Mouse (Mus musculus): ENCODE measurements around the gene Kptn. TPM values are rescaled to one million over a fixed set of nuclear protein-coding genes. Genes with fewer than 3 reads are reported as not detected.

Kptn gene
- polyA plus RNA-seq, 1 experiment from 2014 or later, result 31.2 TPM

DNA sequence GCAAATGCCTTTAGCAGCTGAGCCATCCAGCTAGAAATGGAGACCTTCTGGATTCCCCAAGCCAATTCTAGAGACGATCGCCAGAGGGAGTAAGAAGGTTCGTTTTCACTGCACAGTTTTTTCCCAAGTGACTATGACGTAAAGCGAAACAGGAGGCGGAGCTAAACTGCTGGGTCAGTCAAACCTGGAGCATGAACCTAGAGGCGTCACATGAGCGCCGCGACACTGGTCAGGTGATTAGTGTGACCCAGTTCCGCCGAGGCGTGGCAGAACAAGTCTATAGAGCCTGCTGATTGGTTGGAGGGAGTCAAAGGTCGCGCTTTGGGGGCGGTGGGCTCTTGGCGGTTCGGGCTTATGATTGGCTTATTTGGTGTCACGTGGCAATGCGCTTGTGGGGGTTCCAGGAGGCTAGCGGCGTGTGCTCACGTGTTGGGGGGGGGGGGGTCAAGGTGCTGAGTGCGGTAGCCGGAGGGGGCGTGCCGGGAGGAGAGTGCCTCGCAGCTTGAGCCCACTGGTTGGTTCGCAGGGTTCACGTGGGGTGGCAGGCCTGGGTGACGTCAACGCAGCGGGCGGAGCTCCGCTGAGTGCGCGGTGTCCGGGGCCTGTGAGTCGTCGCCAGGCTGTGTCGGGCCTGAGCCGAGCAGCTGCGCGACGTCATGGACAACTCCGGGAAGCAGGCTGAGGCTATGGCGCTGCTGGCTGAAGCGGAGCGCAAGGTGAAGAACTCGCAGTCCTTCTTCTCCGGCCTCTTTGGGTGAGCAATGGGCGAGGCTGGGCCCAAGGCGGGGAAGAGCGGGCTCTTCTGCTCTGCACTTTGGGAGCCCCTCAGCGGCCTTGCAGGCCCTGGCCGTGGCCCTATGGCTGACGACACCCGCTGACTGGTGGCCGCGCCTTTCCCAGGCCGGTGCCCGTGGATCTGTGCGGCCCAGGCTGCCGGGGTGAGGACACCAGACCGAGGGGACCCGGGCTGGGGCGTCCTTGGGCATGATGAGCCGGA lies 21.4 kb upstream of the Kptn start, which contains the start of gene Napa:
Napa (plus strand) TSS at position 438 of the 997 bp plus-strand sequence.
- under 1% methylated on average over 66 of the region's 68 CpGs for WGBS
- H3K27me3 ChIP-seq (ENCODE audit: control insufficient read depth, insufficient read depth, low read length), result no peaks in the 10 kb centered on the region
- peak within 1 kb of the TSS; percentile 99 for H3K9ac ChIP-seq (replicated peaks; ENCODE audit: low read depth, low read length)
- peaks cover 7% of the 10 kb centered on the region; the same call in 1 of the 2 replicates for H3K36me3 ChIP-seq (ENCODE audit: control insufficient read depth, insufficient read depth, low read length)
- peaks cover 11% of the 10 kb centered on the region for H3K4me1 ChIP-seq (ENCODE audit: control insufficient read depth, insufficient read depth, low read length)
- peak within 1 kb of the TSS; percentile 100 for H3K4me3 ChIP-seq (ENCODE audit: low read depth, low read length)
- H3K4me2 ChIP-seq (replicated peaks; ENCODE audit: low read depth, low read length), result peak within 1 kb of the TSS; percentile 79
- peak within 1 kb of the TSS; percentile 88 for H3K27ac ChIP-seq (ENCODE audit: low read length)
- no peaks in the 10 kb centered on the region for H3K9me3 ChIP-seq (ENCODE audit: control insufficient read depth, low read depth, low read length)
- ATAC-seq (ENCODE audit: insufficient number of reproducible peaks, insufficient read depth, low FRiP score, low read depth), result peak; percentile 99

GRCm38 (mm10) chr7:16099901-16100300 lies 19.8 kb upstream of the Kptn start:
- no peak overlapping the region; the same call in 1 of the 2 replicates for H3K9ac ChIP-seq (replicated peaks; ENCODE audit: low read depth, low read length)

GRCm38 (mm10) chr7:16101081-16101480 lies 18.6 kb upstream of the Kptn start:
- Histone ChIP-seq H3K9me3 (ENCODE audit: control insufficient read depth, low read depth, low read length) (no peaks in the 10 kb centered on the region), H3K4me1 (ENCODE audit: control insufficient read depth, insufficient read depth, low read length) (peaks cover 11% of the 10 kb centered on the region), H3K4me3 (ENCODE audit: low read depth, low read length) (no peak overlapping the region), H3K27ac (ENCODE audit: low read length) (no peak overlapping the region), H3K4me2 (replicated peaks; ENCODE audit: low read depth, low read length) (no peak overlapping the region), H3K36me3 (ENCODE audit: control insufficient read depth, insufficient read depth, low read length) (peaks cover 15% of the 10 kb centered on the region; the same call in 1 of the 2 replicates), H3K27me3 (ENCODE audit: control insufficient read depth, insufficient read depth, low read length) (no peaks in the 10 kb centered on the region), H3K9ac (replicated peaks; ENCODE audit: low read depth, low read length) (no peak overlapping the region)
- WGBS, result 78% methylated on average over 7 of the region's 7 CpGs
- no peak for ATAC-seq (ENCODE audit: insufficient number of reproducible peaks, insufficient read depth, low FRiP score, low read depth)

More at GRCm38 (mm10) chr7:16099901-16100300, 19.8 kb upstream of the Kptn start:
- Histone ChIP-seq H3K4me3 (ENCODE audit: low read depth, low read length) (peak overlapping the region; percentile 100; the same call in 1 of the 2 replicates), H3K9me3 (ENCODE audit: control insufficient read depth, low read depth, low read length) (no peaks in the 10 kb centered on the region), H3K4me1 (ENCODE audit: control insufficient read depth, insufficient read depth, low read length) (peaks cover 11% of the 10 kb centered on the region), H3K36me3 (ENCODE audit: control insufficient read depth, insufficient read depth, low read length) (peaks cover 9% of the 10 kb centered on the region; the same call in 1 of the 2 replicates), H3K4me2 (replicated peaks; ENCODE audit: low read depth, low read length) (peak overlapping the region; percentile 79; the same call in 1 of the 2 replicates), H3K27me3 (ENCODE audit: control insufficient read depth, insufficient read depth, low read length) (no peaks in the 10 kb centered on the region), H3K27ac (ENCODE audit: low read length) (no peak overlapping the region)
- no peak for ATAC-seq (ENCODE audit: insufficient number of reproducible peaks, insufficient read depth, low FRiP score, low read depth)
- 86% methylated on average over 4 of the region's 4 CpGs for WGBS

- no peak overlapping the region for H3K27ac ChIP-seq (ENCODE audit: low read length)
Measured at GRCm38 (mm10) chr7:16101726-16102475, 17.8 kb upstream of the Kptn start.

DNA sequence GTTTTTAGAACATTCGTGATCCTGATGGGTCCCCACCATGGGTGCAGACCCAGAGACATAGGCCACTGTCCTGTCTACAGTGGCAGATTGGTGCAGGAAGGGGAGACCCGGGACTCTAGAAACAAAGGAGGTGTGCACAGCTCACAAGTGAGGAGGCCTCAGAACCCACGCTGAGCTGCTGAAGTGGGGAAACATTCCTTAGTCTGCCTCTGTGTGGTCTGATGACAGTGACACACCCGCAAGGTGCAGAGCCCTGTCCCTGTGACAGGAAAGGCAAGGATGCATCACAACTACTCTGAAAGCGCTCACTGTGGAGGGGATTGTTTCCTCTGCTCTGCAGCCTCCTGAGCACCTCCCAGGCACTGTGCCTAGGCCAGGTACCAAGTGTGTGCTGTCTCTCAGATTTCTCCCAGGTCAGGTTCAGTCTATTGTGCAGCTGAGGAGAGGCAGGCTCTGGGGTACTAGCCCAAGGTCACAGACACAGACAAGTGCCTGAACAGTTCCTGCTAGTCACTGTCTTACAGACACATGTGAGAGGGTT lies 16.9 kb upstream of the Kptn start:
- Histone ChIP-seq H3K9me3 (ENCODE audit: control insufficient read depth, low read depth, low read length) (no peaks in the 10 kb centered on the region), H3K4me2 (replicated peaks; ENCODE audit: low read depth, low read length) (no peak overlapping the region), H3K27me3 (ENCODE audit: control insufficient read depth, insufficient read depth, low read length) (no peaks in the 10 kb centered on the region), H3K27ac (ENCODE audit: low read length) (no peak overlapping the region), H3K9ac (replicated peaks; ENCODE audit: low read depth, low read length) (no peak overlapping the region), H3K36me3 (ENCODE audit: control insufficient read depth, insufficient read depth, low read length) (peaks cover 20% of the 10 kb centered on the region; the same call in 1 of the 2 replicates), H3K4me3 (ENCODE audit: low read depth, low read length) (no peak overlapping the region), H3K4me1 (ENCODE audit: control insufficient read depth, insufficient read depth, low read length) (peaks cover 11% of the 10 kb centered on the region)
- ATAC-seq (ENCODE audit: insufficient number of reproducible peaks, insufficient read depth, low FRiP score, low read depth), result no peak
- 81% methylated on average over 5 of the region's 5 CpGs for WGBS

More at GRCm38 (mm10) chr7:16101726-16102475, 17.8 kb upstream of the Kptn start:
- H3K4me1 ChIP-seq (ENCODE audit: control insufficient read depth, insufficient read depth, low read length), result peaks cover 11% of the 10 kb centered on the region
- no peak overlapping the region for H3K9ac ChIP-seq (replicated peaks; ENCODE audit: low read depth, low read length)
- no peak overlapping the region for H3K4me2 ChIP-seq (replicated peaks; ENCODE audit: low read depth, low read length)
- 73% methylated on average over 15 of the region's 15 CpGs for WGBS
- H3K4me3 ChIP-seq (ENCODE audit: low read depth, low read length), result no peak overlapping the region
- no peaks in the 10 kb centered on the region for H3K27me3 ChIP-seq (ENCODE audit: control insufficient read depth, insufficient read depth, low read length)
- H3K9me3 ChIP-seq (ENCODE audit: control insufficient read depth, low read depth, low read length), result no peaks in the 10 kb centered on the region
- peaks cover 15% of the 10 kb centered on the region; the same call in 1 of the 2 replicates for H3K36me3 ChIP-seq (ENCODE audit: control insufficient read depth, insufficient read depth, low read length)
- ATAC-seq (ENCODE audit: insufficient number of reproducible peaks, insufficient read depth, low FRiP score, low read depth), result no peak

DNA sequence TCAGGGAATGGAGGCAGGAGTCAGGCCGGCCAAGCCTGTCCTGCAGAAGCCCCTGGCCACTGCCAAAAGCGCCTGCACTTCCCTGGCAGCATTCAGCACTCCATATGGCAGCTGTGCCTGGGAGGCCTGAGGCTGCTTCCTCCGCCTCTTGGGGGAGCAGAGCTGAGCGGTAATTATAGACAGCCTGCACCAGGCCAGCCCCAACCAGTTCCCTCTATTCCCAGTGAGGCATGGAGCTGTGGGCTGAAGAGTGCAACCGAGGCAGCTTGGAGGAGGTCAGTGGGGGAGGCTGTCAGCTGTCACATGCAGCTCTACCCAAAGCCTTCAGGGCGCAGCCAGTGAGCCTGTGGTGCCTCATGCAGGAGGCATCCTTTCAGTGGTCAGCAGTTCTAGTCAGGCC lies 15.9 kb upstream of the Kptn start:
- H3K36me3 ChIP-seq (ENCODE audit: control insufficient read depth, insufficient read depth, low read length), result peaks cover 30% of the 10 kb centered on the region
- H3K4me1 ChIP-seq (ENCODE audit: control insufficient read depth, insufficient read depth, low read length), result peaks cover 11% of the 10 kb centered on the region
- no peak overlapping the region for H3K27ac ChIP-seq (ENCODE audit: low read length)
- H3K4me2 ChIP-seq (replicated peaks; ENCODE audit: low read depth, low read length), result no peak overlapping the region
- H3K9me3 ChIP-seq (ENCODE audit: control insufficient read depth, low read depth, low read length), result no peaks in the 10 kb centered on the region
- no peak overlapping the region for H3K9ac ChIP-seq (replicated peaks; ENCODE audit: low read depth, low read length)
- no peak overlapping the region for H3K4me3 ChIP-seq (ENCODE audit: low read depth, low read length)
- WGBS, result 79% methylated on average over 6 of the region's 6 CpGs
- H3K27me3 ChIP-seq (ENCODE audit: control insufficient read depth, insufficient read depth, low read length), result no peaks in the 10 kb centered on the region
- no peak for ATAC-seq (ENCODE audit: insufficient number of reproducible peaks, insufficient read depth, low FRiP score, low read depth)

- no peaks in the 10 kb centered on the region for H3K9me3 ChIP-seq (ENCODE audit: control insufficient read depth, low read depth, low read length)
- 94% methylated on average over 7 of the region's 7 CpGs for WGBS
Measured at GRCm38 (mm10) chr7:16104611-16105388, 14.9 kb upstream of the Kptn start.

More at GRCm38 (mm10) chr7:16104611-16105388, 14.9 kb upstream of the Kptn start:
- peaks cover 5% of the 10 kb centered on the region; the same call in 1 of the 2 replicates for H3K4me1 ChIP-seq (ENCODE audit: control insufficient read depth, insufficient read depth, low read length)
- H3K36me3 ChIP-seq (ENCODE audit: control insufficient read depth, insufficient read depth, low read length), result peaks cover 41% of the 10 kb centered on the region
- no peak for ATAC-seq (ENCODE audit: insufficient number of reproducible peaks, insufficient read depth, low FRiP score, low read depth)
- H3K4me2 ChIP-seq (replicated peaks; ENCODE audit: low read depth, low read length), result no peak overlapping the region
- no peaks in the 10 kb centered on the region for H3K27me3 ChIP-seq (ENCODE audit: control insufficient read depth, insufficient read depth, low read length)
- no peak overlapping the region for H3K27ac ChIP-seq (ENCODE audit: low read length)
- H3K4me3 ChIP-seq (ENCODE audit: low read depth, low read length), result no peak overlapping the region
- no peak overlapping the region for H3K9ac ChIP-seq (replicated peaks; ENCODE audit: low read depth, low read length)

Data from stomach, embryonic 14.5 days (tissue).